Mouse (Mus musculus) heart, adult 11 months (tissue): Measurements from ENCODE around the gene Ccdc9b.

Experiments used
- DNase-seq: peaks from one replicate; pipeline ENCODE4 v3.0.0; 2022

Gene Ccdc9b

DNA sequence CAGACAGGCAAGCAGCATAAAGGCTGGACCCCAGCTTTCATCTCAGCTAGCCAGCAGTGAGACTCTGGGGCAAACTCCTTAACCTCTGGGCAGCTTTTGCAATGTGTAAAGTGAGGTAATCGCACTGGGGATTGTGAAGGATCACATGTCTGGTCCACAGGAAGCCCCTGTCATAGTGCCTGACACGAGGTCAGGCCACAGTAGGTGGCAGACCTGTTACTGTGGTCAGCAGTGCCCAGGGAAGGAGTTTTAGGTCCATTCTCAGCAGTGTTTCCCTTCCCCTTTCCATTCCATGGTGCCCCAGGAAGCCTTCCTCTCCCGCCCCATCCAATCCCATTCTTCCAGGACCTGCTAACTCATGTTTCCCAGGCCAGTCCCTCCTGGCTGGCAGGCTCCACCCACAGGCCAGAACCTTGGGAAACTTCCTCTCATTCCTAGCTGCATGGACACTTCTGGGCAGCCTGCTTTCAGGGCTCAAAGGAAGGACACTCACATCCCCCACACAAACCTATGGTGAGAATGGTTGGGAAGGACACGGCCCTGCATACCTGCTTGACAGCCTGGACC is 52.7 kb downstream of the Ccdc9b start:
- no peak for DNase-seq

DNA sequence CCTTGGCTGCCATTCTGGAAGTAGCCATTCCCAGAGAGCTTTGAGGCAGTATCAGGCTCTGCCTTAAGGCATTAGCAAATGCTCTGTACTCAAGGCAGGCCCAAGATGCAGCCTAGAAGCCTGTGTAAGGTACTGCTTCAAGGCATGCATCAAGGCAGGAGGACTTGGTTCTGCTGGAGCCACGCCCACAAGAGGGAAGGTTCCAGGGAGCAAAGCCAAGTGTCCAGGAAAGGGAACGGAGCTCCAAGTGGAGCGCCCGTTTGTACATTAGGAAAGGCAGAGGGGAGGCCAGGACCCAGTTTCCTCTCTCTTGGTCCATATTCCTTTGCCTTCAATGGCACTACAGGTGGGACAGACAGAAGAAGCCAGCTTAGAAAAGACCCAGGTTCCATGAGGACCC is 54.0 kb downstream of the Ccdc9b start:
- no peak for DNase-seq

DNA sequence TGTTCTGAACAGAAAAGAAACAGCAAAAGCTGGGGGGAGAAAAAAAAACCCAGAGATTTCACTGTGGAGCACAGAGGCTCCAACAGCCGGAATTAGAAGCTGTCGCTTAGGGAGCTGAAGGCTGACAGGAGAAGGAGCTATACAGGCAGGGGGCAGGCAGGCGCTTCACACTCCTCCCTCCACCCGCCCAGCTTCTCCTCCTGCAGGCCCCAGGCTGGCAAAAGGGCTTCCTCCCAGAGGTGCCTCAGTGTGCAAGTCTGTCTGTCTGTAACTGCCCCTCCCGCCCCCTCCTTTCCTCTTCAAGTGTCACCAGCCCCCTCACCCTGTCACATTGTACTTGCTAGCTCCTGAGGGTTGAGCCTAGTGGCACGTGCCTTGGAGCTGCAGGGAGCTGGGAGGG is 56.0 kb downstream of the Ccdc9b start:
- no peak for DNase-seq
